Mouse (Mus musculus) c-Kit-positive CD71-positive TER-119-positive erythroid progenitor cells, embryonic 14.5 days (primary cell): ENCODE data around the gene Srp54c.
"Not testable (repeated sequence)": the region's sequence is repeated elsewhere in the genome, so short reads cannot be mapped to it uniquely, and the experiment has no call there.

Experiments used
- DNase-seq: peaks from one replicate; pipeline ENCODE4 v3.0.0-alpha.2; 2013; ENCODE audit warnings: low spot score

Gene Srp54c

DNA sequence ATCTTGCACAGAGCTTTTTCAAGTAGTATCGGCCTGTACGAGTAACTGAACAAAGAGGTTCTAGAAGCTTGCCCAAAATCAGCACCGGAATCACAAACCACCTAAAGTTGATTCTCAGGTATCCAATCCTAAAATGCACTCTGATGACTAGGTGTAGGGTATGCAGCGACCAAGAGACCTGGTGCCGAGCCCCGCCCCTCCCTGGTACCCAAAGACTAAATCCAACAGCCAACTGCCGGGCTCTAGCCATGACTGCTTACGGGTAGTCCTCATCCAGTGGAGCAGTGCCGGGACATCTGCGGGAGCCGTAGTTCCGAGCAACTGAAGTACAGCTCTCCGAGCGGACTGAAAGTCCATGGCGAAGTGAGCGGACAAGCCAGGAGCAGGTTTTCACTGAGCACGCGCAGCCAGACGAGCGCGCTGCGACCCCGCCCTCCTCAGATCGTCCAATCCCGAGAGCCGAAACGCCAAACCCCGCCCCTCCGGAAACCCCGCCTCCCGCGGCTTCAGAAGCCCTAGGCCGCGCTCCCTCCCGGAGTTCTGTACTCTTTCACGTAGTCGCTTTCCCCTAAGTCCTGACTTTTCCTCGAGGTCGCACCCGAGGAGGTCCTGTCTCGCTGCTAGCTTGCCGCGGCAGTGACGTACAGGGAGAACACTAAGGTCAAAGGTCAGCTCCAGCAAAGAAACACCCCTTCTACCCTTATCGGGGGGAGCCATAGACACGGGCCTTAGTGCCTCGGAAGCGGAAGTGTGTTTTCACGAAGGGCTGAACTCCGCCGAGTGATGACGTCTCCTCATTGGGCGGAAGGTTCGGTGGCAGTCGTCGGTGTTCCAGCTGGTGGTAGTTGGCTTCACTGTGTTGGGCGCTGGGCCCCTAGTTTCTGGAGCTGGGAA, at the start of gene Srp54c:
Srp54c (plus strand) TSS at position 543 of the 894 bp plus-strand sequence.
- not testable (repeated sequence) for DNase-seq

DNA sequence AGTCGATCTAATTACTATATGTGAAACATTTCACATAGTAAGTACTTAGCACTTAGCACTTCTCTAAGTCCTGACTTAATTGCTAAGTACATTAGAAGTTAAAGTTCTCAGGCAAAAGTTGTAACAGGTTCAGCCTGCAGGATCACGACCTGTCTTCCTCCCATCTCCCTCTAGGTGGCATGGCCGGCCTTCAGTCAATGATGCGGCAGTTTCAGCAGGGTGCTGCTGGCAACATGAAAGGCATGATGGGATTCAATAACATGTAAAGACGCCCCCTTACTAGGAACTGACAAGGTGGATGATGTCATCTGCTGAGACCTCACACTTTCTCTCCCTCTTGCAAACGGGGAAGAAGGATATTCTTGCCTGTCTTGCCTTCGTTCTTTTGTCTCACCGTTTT, 42.3 kb upstream of the Srp54c start:
- DNase-seq, result not testable (repeated sequence)

DNA sequence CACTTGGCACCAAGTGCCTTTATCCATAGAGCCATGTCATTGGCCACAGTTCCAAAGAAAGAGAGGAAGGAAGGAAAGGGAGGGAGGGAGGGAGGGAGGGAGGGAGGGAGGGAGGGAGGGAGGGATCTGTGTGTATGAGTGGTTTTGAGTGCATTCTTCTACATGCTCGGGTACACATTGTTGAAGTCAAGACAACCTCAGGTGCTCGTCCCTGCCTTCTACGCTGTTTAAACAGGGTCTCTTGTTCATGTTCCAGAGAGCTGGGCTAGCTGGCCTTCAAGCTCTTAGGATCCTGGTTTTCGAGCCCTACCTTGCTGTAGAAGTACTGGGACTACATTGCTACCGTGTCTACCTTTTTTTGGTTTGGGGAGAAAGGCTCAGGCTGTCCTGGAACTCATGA, 40.8 kb upstream of the Srp54c start:
- not testable (repeated sequence) for DNase-seq

DNA sequence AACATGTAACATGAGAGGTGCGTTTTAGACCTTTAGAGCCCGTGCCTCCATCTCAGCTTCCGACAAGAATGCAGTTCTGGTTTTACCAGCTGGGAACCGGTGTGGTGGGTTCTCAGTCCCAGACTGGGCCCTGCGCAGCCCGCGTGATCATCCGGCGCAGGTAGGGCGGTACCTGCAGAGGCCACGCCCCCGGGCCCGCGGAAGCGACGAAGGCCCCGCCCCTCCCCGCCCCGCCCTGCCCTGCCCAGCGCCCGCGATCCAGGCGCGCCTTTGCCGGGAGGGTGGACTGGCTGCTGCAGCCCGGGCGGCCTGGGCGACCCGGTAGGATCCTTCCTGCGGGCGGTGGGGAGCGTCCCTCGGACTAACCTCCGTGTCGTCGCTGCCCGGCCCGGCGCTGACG, 30.7 kb upstream of the Srp54c start, which contains the start of gene 1700047I17Rik2:
1700047I17Rik2 (plus strand) TSS at position 287 of the 400 bp plus-strand sequence.
- DNase-seq, result not testable (repeated sequence)

DNA sequence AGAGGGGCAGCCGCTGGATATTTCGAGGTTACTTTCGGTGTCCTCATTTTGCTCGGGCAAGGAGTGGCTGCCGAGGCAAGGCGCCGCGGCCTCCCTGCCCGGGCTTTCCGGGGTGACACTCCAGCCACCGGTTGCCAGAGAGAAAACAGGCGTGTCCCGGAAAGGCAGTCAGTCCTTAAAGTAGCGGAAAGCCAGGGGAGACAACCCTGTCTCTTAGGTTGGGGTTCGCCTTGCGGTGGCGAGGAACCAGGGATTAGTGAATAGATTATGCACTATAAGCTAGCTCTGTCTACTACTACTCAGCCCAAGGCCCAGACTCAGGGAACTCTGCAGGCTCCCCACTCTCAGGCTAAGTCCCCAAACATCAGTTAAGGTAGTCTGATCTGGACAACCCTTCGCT, 30.2 kb upstream of the Srp54c start:
- not testable (repeated sequence) for DNase-seq

DNA sequence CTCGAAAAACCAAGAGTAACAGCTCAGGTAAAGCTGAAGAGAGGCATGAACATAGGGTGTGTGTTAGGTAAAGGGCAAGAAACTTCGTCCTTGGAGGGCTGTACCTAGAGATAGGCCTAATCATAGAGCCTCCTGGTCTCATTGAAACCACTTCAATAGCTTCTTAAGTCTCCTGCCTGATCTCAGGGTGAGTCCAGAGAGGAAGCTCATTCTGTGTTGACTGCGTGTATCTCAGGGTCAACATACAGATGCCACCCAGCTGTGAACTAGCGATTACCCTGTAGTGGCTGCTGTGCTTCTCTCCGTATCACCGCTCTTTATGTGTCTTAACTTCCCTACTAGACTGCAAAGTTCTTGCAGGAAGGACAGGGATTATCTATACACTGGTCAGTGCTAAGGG, 17.0 kb upstream of the Srp54c start:
- DNase-seq, result not testable (repeated sequence)

DNA sequence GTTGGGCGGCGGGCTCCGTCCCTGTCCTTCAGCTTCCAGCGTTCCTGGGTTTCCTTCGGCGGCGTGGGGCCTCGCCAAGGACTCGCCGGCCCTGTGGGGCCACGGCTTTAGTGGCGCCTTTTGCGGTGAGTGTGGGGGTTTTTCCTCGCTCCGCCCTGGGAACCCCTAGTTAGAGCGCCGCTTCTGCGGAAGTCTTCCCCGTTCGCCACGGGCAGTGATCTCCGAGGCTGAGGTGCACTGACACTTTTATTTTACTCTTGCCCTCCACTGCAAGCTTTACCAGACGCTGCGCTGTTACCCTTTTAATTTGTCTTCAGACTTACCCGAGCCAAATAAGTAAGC, 523 bp downstream of the Srp54c start:
- not testable (repeated sequence) for DNase-seq

DNA sequence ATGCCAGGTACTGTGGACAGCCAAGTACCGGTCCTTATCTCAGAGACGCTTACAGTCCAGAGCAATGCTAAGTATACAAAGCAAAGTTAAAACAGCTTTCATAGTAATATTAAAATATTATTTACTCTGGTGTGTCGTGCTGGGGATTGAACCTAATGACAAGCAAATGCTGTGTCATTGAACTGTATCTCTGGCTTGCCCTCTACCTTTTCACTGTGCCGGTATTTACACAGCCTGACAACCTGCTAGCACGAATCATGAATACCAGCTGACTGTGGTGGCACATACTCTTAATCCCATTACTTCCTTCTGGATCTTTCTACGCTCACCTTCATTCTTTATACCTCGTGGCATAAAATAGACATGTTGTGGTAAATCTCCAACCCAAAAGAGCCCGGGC, 12.3 kb downstream of the Srp54c start:
- DNase-seq, result not testable (repeated sequence)

DNA sequence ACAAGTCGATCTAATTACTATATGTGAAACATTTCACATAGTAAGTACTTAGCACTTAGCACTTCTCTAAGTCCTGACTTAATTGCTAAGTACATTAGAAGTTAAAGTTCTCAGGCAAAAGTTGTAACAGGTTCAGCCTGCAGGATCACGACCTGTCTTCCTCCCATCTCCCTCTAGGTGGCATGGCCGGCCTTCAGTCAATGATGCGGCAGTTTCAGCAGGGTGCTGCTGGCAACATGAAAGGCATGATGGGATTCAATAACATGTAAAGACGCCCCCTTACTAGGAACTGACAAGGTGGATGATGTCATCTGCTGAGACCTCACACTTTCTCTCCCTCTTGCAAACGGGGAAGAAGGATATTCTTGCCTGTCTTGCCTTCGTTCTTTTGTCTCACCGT, 32.0 kb downstream of the Srp54c start:
- not testable (repeated sequence) for DNase-seq

DNA sequence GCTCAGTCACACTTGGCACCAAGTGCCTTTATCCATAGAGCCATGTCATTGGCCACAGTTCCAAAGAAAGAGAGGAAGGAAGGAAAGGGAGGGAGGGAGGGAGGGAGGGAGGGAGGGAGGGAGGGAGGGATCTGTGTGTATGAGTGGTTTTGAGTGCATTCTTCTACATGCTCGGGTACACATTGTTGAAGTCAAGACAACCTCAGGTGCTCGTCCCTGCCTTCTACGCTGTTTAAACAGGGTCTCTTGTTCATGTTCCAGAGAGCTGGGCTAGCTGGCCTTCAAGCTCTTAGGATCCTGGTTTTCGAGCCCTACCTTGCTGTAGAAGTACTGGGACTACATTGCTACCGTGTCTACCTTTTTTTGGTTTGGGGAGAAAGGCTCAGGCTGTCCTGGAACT, 33.4 kb downstream of the Srp54c start:
- not testable (repeated sequence) for DNase-seq

DNA sequence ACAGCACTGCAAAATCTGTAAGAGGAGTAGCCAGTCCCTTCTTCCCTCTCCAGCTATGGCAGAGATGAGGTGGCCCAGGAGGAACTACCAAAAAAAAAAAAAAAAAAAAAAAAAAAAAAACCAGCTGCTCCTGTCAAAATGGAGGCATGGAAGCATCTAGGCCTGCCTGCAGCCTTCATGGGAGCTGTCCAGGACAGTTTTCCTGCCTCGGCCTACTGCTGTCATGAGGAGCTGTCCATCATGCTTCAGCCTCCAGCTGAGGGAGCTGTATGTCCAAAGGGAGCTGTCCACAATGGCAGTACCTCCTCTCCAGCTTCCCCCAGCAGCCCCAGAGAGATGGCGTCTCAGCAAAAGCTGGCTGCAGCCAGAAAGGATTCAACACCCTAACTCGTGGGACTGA, 42.3 kb downstream of the Srp54c start:
- DNase-seq, result no peak

DNA sequence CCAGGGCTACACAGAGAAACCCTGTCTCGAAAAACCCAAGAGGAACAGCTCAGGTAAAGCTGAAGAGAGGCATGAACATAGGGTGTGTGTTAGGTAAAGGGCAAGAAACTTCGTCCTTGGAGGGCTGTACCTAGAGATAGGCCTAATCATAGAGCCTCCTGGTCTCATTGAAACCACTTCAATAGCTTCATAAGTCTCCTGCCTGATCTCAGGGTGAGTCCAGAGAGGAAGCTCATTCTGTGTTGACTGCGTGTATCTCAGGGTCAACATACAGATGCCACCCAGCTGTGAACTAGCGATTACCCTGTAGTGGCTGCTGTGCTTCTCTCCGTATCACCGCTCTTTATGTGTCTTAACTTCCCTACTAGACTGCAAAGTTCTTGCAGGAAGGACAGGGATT, 47.6 kb downstream of the Srp54c start:
- not testable (repeated sequence) for DNase-seq

DNA sequence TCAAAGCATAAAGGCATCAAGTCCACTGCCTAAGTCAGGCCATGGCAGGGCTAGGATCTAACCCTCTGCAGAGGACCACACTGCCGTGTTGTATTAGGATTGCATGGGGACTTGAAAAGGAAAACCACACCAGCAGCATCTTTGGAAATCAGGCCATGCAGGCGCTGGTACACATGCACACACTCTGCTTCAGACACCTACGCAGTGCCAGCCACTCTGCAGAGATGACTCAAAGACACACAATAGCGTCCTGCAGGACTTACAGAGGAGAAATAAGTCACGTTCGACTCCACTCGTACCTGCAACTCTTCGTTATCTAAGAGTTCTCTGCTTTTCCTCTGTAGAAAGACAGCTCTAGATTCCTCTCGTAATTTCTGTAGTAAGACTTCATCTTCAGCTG, 68.1 kb downstream of the Srp54c start:
- DNase-seq, result no peak

DNA sequence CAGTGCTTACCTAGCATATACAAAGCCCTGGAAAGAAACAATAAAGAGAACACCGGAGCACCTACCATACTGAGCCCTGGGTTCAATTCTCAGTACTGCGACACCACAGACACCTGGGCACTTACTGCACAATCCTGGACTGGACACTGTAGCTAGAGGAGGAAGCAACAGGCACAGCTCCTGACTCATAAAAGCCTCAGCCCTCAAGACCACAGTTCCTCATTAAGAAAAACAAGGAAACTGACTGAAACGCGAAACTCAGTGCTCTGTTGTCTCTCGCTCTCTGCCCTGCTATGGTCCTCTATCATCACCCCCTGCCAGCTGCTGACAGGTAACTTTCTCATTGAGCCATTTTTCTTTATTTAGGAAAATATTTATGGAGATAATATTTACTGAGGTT, 69.4 kb downstream of the Srp54c start, which contains the start of gene 1110008L16Rik:
1110008L16Rik (plus strand) TSS at position 242 of the 400 bp plus-strand sequence.
- no peak for DNase-seq

DNA sequence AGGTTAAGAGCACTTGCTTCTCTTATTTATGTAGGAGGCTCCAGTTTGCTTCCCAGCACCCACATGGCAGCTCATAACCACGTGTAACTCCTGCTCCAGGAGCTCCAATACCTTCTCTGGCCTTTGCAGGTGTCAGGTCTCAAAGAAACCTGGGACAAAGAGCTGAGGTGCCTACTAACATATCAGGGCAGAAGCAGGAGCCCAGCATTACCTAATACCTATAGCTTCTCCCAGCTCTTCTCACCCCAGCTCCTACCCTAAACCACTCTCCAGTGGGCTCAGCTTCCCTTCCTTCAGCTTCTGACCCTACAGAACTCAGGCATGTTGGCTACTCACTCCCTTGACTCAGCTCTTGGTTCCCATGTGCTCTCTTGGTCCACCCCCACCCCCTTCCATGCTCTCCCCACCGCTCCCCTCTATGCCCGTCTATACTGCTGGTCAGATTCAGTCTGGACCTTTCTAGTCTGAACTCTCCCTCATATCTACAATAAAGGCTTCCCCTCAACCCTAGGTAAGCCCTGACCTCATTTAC, 70.9 kb downstream of the Srp54c start:
- DNase-seq, result no peak

DNA sequence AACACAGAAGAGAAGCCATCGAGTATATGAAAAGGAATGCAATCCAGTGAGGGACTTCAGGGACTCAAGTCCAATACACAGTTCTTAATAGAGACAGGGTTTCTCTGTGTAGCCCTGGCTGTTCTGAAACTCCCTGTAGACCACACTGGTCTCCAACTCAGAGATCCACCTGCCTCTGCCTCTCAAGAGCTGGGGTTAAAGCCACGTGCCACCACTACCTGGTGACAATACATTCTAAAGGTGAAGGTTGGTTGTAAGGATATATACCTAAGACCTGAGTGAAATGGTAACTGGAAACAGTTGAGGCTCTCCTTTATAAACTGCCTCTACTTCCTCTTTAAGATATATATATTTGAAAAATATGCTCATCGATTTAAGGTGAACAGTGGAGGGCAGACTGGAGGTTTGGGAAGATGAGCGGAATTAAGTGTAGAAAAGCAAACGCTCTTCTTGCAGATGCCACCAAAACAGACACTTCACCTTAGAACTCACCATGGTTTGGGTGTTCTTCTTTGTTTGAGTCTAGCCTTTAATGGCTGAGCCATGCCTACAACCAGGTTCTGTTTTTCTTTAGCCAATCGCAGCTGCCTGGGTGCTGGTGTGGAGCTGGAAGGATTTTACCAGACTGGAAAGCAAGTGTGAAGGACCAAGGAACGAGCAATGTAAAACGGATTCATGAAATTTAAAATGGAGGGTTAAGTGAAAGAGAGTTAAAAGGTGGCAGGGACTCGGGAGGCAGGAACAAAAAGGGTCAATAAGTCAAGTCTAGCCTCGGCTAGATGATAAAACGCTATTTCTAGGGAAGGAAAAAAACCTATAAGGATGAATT, 71.7 kb downstream of the Srp54c start:
- DNase-seq, result peak; percentile 44

DNA sequence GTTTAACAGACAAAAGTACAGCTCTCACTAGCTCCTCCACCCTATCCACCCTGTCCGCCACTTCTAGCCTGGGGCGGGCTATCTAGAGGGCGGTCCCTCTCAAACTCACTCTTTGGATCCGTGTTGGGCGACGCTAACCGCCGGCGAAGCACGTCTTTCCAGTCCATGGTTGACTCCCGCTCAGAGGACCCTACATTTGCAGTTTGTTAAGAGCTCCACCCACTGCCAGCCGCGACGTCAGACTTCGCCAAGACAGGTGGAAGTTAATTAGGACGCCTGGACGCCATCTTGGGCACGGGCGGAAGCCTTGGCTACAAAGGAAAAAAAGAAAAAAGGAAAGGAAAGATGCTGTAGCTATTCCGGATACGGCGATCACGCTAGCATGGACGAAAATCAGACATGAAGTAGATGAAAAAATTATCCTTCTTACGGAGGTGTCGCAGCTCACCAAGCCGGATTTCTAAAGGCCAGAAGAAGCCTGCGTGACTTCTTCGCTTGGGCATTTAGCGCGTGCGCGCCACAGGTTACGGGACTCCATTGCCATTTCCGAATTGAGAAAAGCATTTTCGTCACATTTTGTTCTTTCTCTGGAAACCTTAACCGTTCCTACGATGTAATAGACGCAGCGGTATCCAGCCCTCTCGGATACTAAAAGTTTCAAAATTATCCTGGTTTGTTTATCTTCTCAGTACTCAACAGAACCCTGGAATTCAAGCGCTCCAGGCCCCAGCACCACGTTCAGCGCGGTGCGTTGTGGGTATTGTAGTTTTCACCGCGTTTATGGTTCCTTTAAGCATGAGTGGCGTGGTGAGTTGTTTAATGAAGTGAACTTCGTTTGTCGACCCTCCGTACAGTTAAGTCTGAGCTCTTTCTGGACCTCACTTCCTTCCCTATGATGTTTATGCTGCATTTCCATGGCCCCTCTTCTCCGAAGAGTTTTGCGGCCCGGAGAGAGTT, 72.8 kb downstream of the Srp54c start, which contains the start of gene Ppp2r3c:
Ppp2r3c (minus strand) TSS at position 514 of the 957 bp plus-strand sequence.
- peak; percentile 94 for DNase-seq

DNA sequence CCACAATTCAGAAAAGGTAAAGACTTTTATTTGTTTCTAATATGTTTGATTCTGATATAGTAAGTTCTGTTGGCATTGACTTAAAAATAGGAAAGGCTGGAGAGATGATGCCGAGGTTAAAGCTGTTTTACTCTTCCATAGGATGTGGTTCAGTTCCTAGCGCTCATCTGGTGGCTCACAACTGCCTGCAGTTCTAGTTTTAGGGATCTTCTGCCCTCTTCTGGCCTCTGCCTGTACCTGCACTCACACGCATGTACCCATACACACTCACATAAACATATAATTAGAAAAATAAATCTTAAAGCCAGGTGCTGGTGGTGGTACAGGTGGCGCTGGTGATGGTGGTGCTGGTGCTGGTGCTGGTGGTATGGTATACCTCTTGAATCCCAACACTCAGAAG, 76.4 kb downstream of the Srp54c start:
- DNase-seq, result no peak

DNA sequence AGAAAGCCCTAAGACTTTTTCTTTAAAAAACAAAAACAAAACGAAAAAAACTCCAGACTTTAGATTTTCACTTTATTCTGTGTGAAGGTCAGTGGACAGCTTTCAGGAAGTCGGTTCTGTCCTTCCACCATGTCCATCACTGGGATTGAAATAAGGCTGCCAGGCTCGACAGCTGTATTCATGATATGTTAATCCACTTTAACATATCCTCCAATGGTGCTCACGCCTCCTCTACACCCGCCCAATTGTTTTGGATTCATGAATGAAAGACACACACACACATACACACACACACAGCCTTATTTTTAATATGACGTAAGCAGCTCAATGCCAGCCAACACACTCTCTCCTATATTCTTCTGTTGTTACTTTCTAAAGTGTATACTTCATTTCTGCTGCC, 77.6 kb downstream of the Srp54c start:
- DNase-seq, result no peak

DNA sequence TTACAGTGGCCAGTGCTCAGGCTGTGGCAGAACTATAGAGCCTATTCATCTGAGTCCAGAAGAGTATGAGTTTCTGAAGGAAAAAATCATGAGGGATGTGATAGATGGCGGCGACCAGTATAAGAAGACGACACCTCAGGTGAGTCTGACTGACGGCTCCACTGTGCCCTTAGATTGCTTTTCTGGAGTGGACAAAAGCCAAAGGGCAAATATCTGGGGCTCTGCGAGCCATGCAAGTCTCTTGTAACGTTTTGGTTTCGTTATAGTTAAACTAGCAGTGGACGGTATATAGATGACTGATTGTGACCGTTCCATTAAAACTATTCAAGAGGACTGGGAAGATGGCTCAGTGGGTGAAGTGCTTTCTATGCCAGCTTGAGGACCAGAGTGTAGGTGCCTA, 78.8 kb downstream of the Srp54c start:
- no peak for DNase-seq

DNA sequence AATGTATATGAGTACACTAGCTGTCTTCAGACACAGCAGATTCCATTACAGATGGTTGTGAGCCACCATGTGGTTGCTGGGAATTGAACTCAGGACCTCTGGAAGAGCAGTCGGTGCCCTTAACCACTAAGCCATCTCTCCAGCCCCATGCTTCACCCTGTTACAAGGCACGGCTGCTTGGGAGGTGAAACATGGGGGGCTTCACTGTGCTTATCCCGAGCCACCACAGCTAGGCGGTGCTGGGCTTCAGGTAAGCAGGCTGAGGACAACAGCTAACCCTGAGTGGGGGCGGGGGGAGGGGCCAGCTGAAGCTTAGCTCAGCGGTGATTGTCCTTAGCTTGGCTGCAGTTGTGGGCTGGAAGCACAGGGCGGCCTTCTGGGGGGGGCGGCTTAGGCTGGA, 79.5 kb downstream of the Srp54c start:
- no peak for DNase-seq
